Comparison of ENCODE assay signal across 26 mouse cellular contexts in the genomic region with DNA sequence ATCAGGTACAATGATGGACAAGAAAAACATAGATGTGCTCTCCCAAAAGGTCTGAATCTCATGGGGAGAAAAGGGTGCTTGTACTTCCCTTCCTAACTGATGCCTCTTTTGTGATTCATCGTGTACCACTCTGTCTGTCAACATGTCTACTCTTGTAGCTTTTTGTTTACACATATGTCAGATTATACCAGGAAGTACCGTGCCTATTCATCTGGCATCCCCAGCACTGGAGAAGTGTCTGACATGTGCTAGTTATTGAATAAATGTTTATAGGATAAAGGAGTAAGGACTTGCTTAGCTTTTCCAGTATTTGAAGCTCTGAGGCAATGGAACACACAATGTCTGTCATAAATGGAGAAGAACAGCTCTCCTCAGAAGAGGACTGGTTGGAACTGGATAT.
"Had no signal": no experiment of that assay in that cellular context is flagged by ENCODE, and none has a peak within 500 bp of the region (broad histone marks: within the 10 kb centered on the region; RNA-seq: fewer than 3 reads in every experiment).

No protein-coding gene starts in this region.

- DNase-seq: gastrocnemius, postnatal 10 days; gastrocnemius, postnatal 25 days; heart, adult 18-20 months; heart, postnatal 10 days; heart, postnatal 4 days; kidney, adult 18-20 months; kidney, adult 8-10 months; kidney, postnatal 10 days; kidney, postnatal 36 days; layer of hippocampus, adult 9-11 months; layer of hippocampus, postnatal 36 days; left cerebral cortex, postnatal 4 days; lung, adult 18-20 months had no signal

- H3K4me3 ChIP-seq: heart, embryonic 10.5 days; heart, embryonic 12.5 days; hindbrain, embryonic 10.5 days; hindbrain, embryonic 12.5 days; intestine, embryonic 15.5 days; limb, embryonic 13.5 days; limb, embryonic 15.5 days; liver, embryonic 12.5 days had no signal

- ATAC-seq: hindbrain, embryonic 16.5 days; inflammation-experienced regulatory T-cells, adult 6 months; intestine, embryonic 15.5 days; intestine, postnatal 0 days; liver, embryonic 12.5 days had no signal

- H3K9me3 ChIP-seq: heart, embryonic 10.5 days; heart, embryonic 12.5 days; hindbrain, embryonic 10.5 days; hindbrain, embryonic 12.5 days; intestine, embryonic 15.5 days; limb, embryonic 13.5 days; limb, embryonic 15.5 days; liver, embryonic 12.5 days had no signal

- H3K36me3 ChIP-seq: heart, embryonic 10.5 days; heart, embryonic 12.5 days; hindbrain, embryonic 10.5 days; hindbrain, embryonic 12.5 days; intestine, embryonic 15.5 days; limb, embryonic 13.5 days; limb, embryonic 15.5 days; liver, embryonic 12.5 days had no signal

- H3K27me3 ChIP-seq: heart, embryonic 12.5 days; hindbrain, embryonic 12.5 days; intestine, embryonic 15.5 days; limb, embryonic 13.5 days; limb, embryonic 15.5 days; liver, embryonic 12.5 days had no signal

- H3K4me1 ChIP-seq: heart, embryonic 10.5 days; heart, embryonic 12.5 days; hindbrain, embryonic 10.5 days; hindbrain, embryonic 12.5 days; intestine, embryonic 15.5 days; limb, embryonic 13.5 days; limb, embryonic 15.5 days; liver, embryonic 12.5 days had no signal

- H3K4me2 ChIP-seq: heart, embryonic 12.5 days; hindbrain, embryonic 12.5 days; hindbrain, embryonic 14.5 days; intestine, embryonic 15.5 days; limb, embryonic 13.5 days; limb, embryonic 15.5 days; liver, embryonic 12.5 days had no signal

- H3K9ac ChIP-seq: heart, embryonic 12.5 days; hindbrain, embryonic 12.5 days; hindbrain, embryonic 14.5 days; intestine, embryonic 15.5 days; limb, embryonic 13.5 days; limb, embryonic 15.5 days; liver, embryonic 12.5 days; liver, embryonic 14.5 days had no signal

- H3K27ac ChIP-seq: heart, embryonic 10.5 days; hindbrain, embryonic 10.5 days; hindbrain, embryonic 12.5 days; hindbrain, embryonic 14.5 days; intestine, embryonic 15.5 days; limb, embryonic 13.5 days; limb, embryonic 15.5 days; liver, embryonic 12.5 days; liver, embryonic 14.5 days had no signal
